Mouse (Mus musculus) heart, embryonic 16.5 days (tissue): ENCODE results near the gene Sacs. TPM values are rescaled to one million over a fixed set of nuclear protein-coding genes. Genes with fewer than 3 reads are reported as not detected.
A peak's percentile ranks its signal among the peaks of the same experiment; 100 is the strongest.

Experiments used
- ATAC-seq: fragments of 200-750 bp; cut with Nextera tagmentation; replicated peaks from 2 replicates; pipeline ENCODE4 v1.8.0; 2017; ENCODE audit warnings: moderate number of reproducible peaks; ENCODE audit not compliant: insufficient read depth, low FRiP score; ENCODE audit errors: extremely low read depth
- H3K27ac ChIP-seq: fragments of 300-500 bp; sonication (generic); 2 replicates; pipeline ENCODE4 v1.5.1; 2014; ENCODE audit warnings: mild to moderate bottlenecking, low read length, control low read depth, moderate library complexity
- H3K27me3 ChIP-seq: fragments of 300-500 bp; sonication (generic); 2 replicates; pipeline ENCODE4 v1.6.1; 2014; ENCODE audit warnings: low read length, mixed read lengths; ENCODE audit not compliant: control insufficient read depth, insufficient read depth
- H3K36me3 ChIP-seq: fragments of 300-500 bp; sonication (generic); 2 replicates; pipeline ENCODE4 v1.6.1; 2014; ENCODE audit not compliant: control insufficient read depth, insufficient read depth
- H3K4me1 ChIP-seq: fragments of 300-500 bp; sonication (generic); 2 replicates; pipeline ENCODE4 v1.6.1; 2014; ENCODE audit warnings: low read length, mixed read lengths; ENCODE audit not compliant: control insufficient read depth, insufficient read depth
- H3K4me2 ChIP-seq: fragments of 300-500 bp; sonication (generic); 2 replicates; pipeline ENCODE4 v1.6.1; 2014; ENCODE audit warnings: low read depth, mild to moderate bottlenecking, control low read depth, low read length
- H3K4me3 ChIP-seq: fragments of 300-500 bp; sonication (generic); 2 replicates; pipeline ENCODE4 v1.5.1; 2014; ENCODE audit warnings: mild to moderate bottlenecking, control low read depth, low read length
- H3K9ac ChIP-seq: fragments of 300-500 bp; sonication (generic); 2 replicates; pipeline ENCODE4 v1.6.1; 2014; ENCODE audit warnings: low read length, control low read depth
- H3K9me3 ChIP-seq: fragments of 300-500 bp; sonication (generic); replicated peaks from 2 replicates; pipeline ENCODE4 v1.6.1; 2016; ENCODE audit warnings: low read length; ENCODE audit not compliant: control insufficient read depth
- WGBS: fragments of 180-500 bp; shearing (Covaris S2); extraction: QIAGEN DNeasy Blood & Tissue Kit; methylation state at CpG from one replicate; pipeline ENCODE4 v1.1.7; 2014; 5-methylcytosine and 5-hydroxymethylcytosine counted together
- polyA plus RNA-seq: library from polyadenylated mRNA; unstranded; fragments of >200 nt; fragmentation: Nextera tagmentation; extraction: Ambion mirVana; gene quantifications from 2 replicates; pipeline ENCODE4 v1.2.1, GENCODE M21; 2015

Sacs gene
- polyA plus RNA-seq, 1 experiment from 2014 or later = 3.6 TPM

GRCm38 (mm10) chr14:61222506-61222905 is 84.2 kb downstream of the Sacs start:
- no peak overlapping the region for H3K4me2 ChIP-seq
- H3K27me3 ChIP-seq = no peaks in the 10 kb centered on the region
- no peak overlapping the region for H3K4me3 ChIP-seq
- no peak overlapping the region for H3K27ac ChIP-seq
- H3K9ac ChIP-seq = no peak overlapping the region
- 58% methylated on average over 6 of the region's 6 CpGs for WGBS
- peaks cover 2% of the 10 kb centered on the region; the same call in 1 of the 2 replicates for H3K4me1 ChIP-seq
- ATAC-seq = no peak
- no peaks in the 10 kb centered on the region for H3K9me3 ChIP-seq
- 0 out of 2 replicates have a peak, but pooled peaks cover 2% of the 10 kb centered on the region for H3K36me3 ChIP-seq

GRCm38 (mm10) chr14:61223740-61224139 is 85.5 kb downstream of the Sacs start:
- H3K9ac ChIP-seq = no peak overlapping the region
- H3K4me3 ChIP-seq = no peak overlapping the region
- WGBS = 50% methylated on average over 4 of the region's 4 CpGs
- H3K27me3 ChIP-seq = no peaks in the 10 kb centered on the region
- ATAC-seq = no peak
- H3K4me1 ChIP-seq = peaks cover 2% of the 10 kb centered on the region; the same call in 1 of the 2 replicates
- no peak overlapping the region for H3K4me2 ChIP-seq
- H3K36me3 ChIP-seq = 0 out of 2 replicates have a peak, but pooled peaks cover 2% of the 10 kb centered on the region
- H3K9me3 ChIP-seq = no peaks in the 10 kb centered on the region
- H3K27ac ChIP-seq = no peak overlapping the region

- ATAC-seq = no peak
- Histone ChIP-seq H3K4me3 (no peak overlapping the region), H3K27ac (no peak overlapping the region), H3K9ac (no peak overlapping the region), H3K4me1 (peaks cover 2% of the 10 kb centered on the region; the same call in 1 of the 2 replicates), H3K27me3 (no peaks in the 10 kb centered on the region), H3K36me3 (peaks cover 4% of the 10 kb centered on the region; the same call in 1 of the 2 replicates), H3K9me3 (no peaks in the 10 kb centered on the region), H3K4me2 (no peak overlapping the region)
- WGBS = 60% methylated on average over 5 of the region's 5 CpGs
Measured at GRCm38 (mm10) chr14:61224387-61225077, 86.3 kb downstream of the Sacs start.

- no peaks in the 10 kb centered on the region for H3K27me3 ChIP-seq
- no peaks in the 10 kb centered on the region for H3K9me3 ChIP-seq
- peaks cover 7% of the 10 kb centered on the region for H3K36me3 ChIP-seq
- H3K4me1 ChIP-seq = peaks cover 2% of the 10 kb centered on the region; the same call in 1 of the 2 replicates
- 56% methylated on average over 1 of the region's 1 CpGs for WGBS
- no peak overlapping the region for H3K4me3 ChIP-seq
- H3K27ac ChIP-seq = no peak overlapping the region
- no peak overlapping the region for H3K9ac ChIP-seq
- ATAC-seq = no peak
- no peak overlapping the region for H3K4me2 ChIP-seq
Measured at GRCm38 (mm10) chr14:61226151-61226550, 87.9 kb downstream of the Sacs start.

GRCm38 (mm10) chr14:61229763-61230162 is 91.5 kb downstream of the Sacs start:
- Histone ChIP-seq H3K9me3 (no peaks in the 10 kb centered on the region), H3K4me1 (no peaks in the 10 kb centered on the region), H3K36me3 (peaks cover 21% of the 10 kb centered on the region), H3K27ac (no peak overlapping the region), H3K9ac (no peak overlapping the region), H3K4me2 (no peak overlapping the region), H3K27me3 (no peaks in the 10 kb centered on the region), H3K4me3 (no peak overlapping the region)
- ATAC-seq = no peak
- WGBS = 62% methylated on average over 5 of the region's 5 CpGs

- ATAC-seq = no peak
- WGBS = 90% methylated on average over 4 of the region's 4 CpGs
- H3K4me2 ChIP-seq = no peak overlapping the region
- H3K9ac ChIP-seq = no peak overlapping the region
- peaks cover 21% of the 10 kb centered on the region for H3K36me3 ChIP-seq
- no peaks in the 10 kb centered on the region for H3K4me1 ChIP-seq
- H3K9me3 ChIP-seq = no peaks in the 10 kb centered on the region
- no peak overlapping the region for H3K27ac ChIP-seq
- H3K4me3 ChIP-seq = no peak overlapping the region
- H3K27me3 ChIP-seq = no peaks in the 10 kb centered on the region
Measured at GRCm38 (mm10) chr14:61230179-61230578, 91.9 kb downstream of the Sacs start.

- H3K4me3 ChIP-seq = no peak overlapping the region
- H3K4me2 ChIP-seq = no peak overlapping the region
- peaks cover 21% of the 10 kb centered on the region for H3K36me3 ChIP-seq
- H3K9me3 ChIP-seq = no peaks in the 10 kb centered on the region
- H3K27me3 ChIP-seq = no peaks in the 10 kb centered on the region
- H3K4me1 ChIP-seq = peaks cover 11% of the 10 kb centered on the region
- no peak for ATAC-seq
- WGBS = 82% methylated on average over 13 of the region's 13 CpGs
- no peak overlapping the region for H3K27ac ChIP-seq
- H3K9ac ChIP-seq = no peak overlapping the region
Measured at GRCm38 (mm10) chr14:61232016-61232568, 93.8 kb downstream of the Sacs start.

- Histone ChIP-seq H3K36me3 (peaks cover 21% of the 10 kb centered on the region; the same call in 1 of the 2 replicates), H3K4me1 (peaks cover 14% of the 10 kb centered on the region), H3K4me2 (no peak overlapping the region), H3K9ac (no peak overlapping the region), H3K9me3 (no peaks in the 10 kb centered on the region), H3K27ac (peak overlapping the region; percentile 86), H3K4me3 (no peak overlapping the region), H3K27me3 (no peaks in the 10 kb centered on the region)
- ATAC-seq = no peak
- WGBS = 23% methylated on average over 5 of the region's 5 CpGs
Measured at GRCm38 (mm10) chr14:61235846-61236474, 97.7 kb downstream of the Sacs start.

- H3K27ac ChIP-seq = no peak overlapping the region
- no peak for ATAC-seq
- WGBS = 46% methylated on average over 4 of the region's 4 CpGs
Measured at GRCm38 (mm10) chr14:61237101-61237654, 98.9 kb downstream of the Sacs start.

More at GRCm38 (mm10) chr14:61237101-61237654, 98.9 kb downstream of the Sacs start:
- Histone ChIP-seq H3K36me3 (peaks cover 9% of the 10 kb centered on the region; the same call in 1 of the 2 replicates), H3K9me3 (no peaks in the 10 kb centered on the region), H3K4me2 (no peak overlapping the region), H3K27me3 (no peaks in the 10 kb centered on the region), H3K4me3 (no peak overlapping the region), H3K4me1 (peaks cover 14% of the 10 kb centered on the region), H3K9ac (no peak overlapping the region)
